10 mouse cellular contexts compared by ENCODE assay signal in the genomic region with DNA sequence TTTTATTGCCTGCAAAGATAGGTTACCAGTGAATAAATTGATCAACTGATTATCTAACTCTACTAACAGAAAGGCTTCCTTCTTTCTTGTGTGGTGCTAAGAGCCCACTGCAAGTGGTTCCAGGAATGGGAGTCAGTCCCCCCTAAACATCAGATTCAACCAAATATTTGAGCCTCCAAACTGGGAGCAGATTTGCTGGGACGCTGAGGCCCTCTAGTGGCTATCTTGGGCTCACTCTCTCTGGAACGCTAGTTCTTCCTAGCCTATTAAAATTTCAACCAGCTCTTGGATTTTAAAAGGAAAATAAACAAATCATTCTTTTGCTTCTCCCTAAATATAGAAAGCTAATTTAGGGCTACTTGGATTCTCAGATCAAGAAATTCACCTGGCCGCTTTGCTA.
DNase-seq lines count a peak whose midpoint lies in the region; ATAC-seq lines count a peak whose summit lies in the region.
"Had no signal": no experiment of that assay in that cellular context is flagged by ENCODE, and none has a peak within 500 bp of the region (broad histone marks: within the 10 kb centered on the region; RNA-seq: fewer than 3 reads in every experiment).

No protein-coding gene starts in this region.

- no peaks in the 10 kb centered on the region for H3K27me3 ChIP-seq in heart, embryonic 11.5 days (ENCODE audit: control insufficient read depth, insufficient read depth, low read length)
- H3K27me3 ChIP-seq in forebrain, embryonic 11.5 days (ENCODE audit: control insufficient read depth, insufficient read depth, low read length) = no peaks in the 10 kb centered on the region
- H3K27me3 ChIP-seq: heart, embryonic 15.5 days had no signal

- H3K9ac ChIP-seq in heart, embryonic 11.5 days (ENCODE audit: low read depth, low read length) = no peak overlapping the region
- no peak overlapping the region for H3K9ac ChIP-seq in forebrain, embryonic 11.5 days (ENCODE audit: low read length)
- H3K9ac ChIP-seq: heart, embryonic 15.5 days had no signal

- peak; percentile 11 to 52 for DNase-seq in heart, adult 18-20 months
- DNase-seq in 416B (ENCODE audit: low read depth) = peak; percentile 24
- DNase-seq in c-Kit-positive CD71-positive TER-119-positive erythroid progenitor cells, embryonic 14.5 days (ENCODE audit: low spot score) = peak; percentile 0
- peak; percentile 61 for DNase-seq in forebrain, embryonic 11.5 days (ENCODE audit: low spot score)
- peak; percentile 38 for DNase-seq in layer of hippocampus, adult 9-10 months (ENCODE audit: low spot score)
- peak; percentile 44 for DNase-seq in mesoderm, embryonic 11.5 days (ENCODE audit: low read depth, low spot score)
- DNase-seq in spleen, postnatal 4 days (ENCODE audit: low spot score in 2 of 2) = no peak

- no peak overlapping the region for H3K4me3 ChIP-seq in heart, embryonic 11.5 days (ENCODE audit: low read depth, low read length)
- no peak overlapping the region for H3K4me3 ChIP-seq in forebrain, embryonic 11.5 days (ENCODE audit: low read depth, low read length)
- H3K4me3 ChIP-seq: heart, embryonic 15.5 days; myocyte had no signal

- no peaks in the 10 kb centered on the region for H3K9me3 ChIP-seq in heart, embryonic 11.5 days (replicated peaks; ENCODE audit: control insufficient read depth, low read length)
- no peaks in the 10 kb centered on the region for H3K9me3 ChIP-seq in forebrain, embryonic 11.5 days (ENCODE audit: control insufficient read depth, low read length)
- H3K9me3 ChIP-seq: heart, embryonic 15.5 days had no signal

- H3K4me2 ChIP-seq in heart, embryonic 11.5 days = no peak overlapping the region
- H3K4me2 ChIP-seq in forebrain, embryonic 11.5 days (ENCODE audit: low read depth, low read length, severe bottlenecking) = no peak overlapping the region
- H3K4me2 ChIP-seq: heart, embryonic 15.5 days had no signal

- no peaks in the 10 kb centered on the region for H3K36me3 ChIP-seq in heart, embryonic 11.5 days (ENCODE audit: control insufficient read depth, insufficient read depth, low read length)
- H3K36me3 ChIP-seq in forebrain, embryonic 11.5 days (ENCODE audit: control insufficient read depth, insufficient read depth, low read length) = no peaks in the 10 kb centered on the region
- H3K36me3 ChIP-seq: heart, embryonic 15.5 days had no signal

- 19% methylated on average over 3 of the region's 3 CpGs for WGBS in heart, embryonic 11.5 days (ENCODE audit: insufficient replicate concordance)
- WGBS in forebrain, embryonic 11.5 days = 22% methylated on average over 3 of the region's 3 CpGs

- H3K27ac ChIP-seq in heart, embryonic 11.5 days (ENCODE audit: low read depth, low read length) = no peak overlapping the region
- H3K27ac ChIP-seq in forebrain, embryonic 11.5 days (ENCODE audit: low read depth, low read length) = no peak overlapping the region
- H3K27ac ChIP-seq: heart, embryonic 15.5 days had no signal

- H3K4me1 ChIP-seq in heart, embryonic 11.5 days (ENCODE audit: control insufficient read depth, insufficient read depth, low read length) = no peaks in the 10 kb centered on the region
- H3K4me1 ChIP-seq in forebrain, embryonic 11.5 days (replicated peaks; ENCODE audit: control insufficient read depth, insufficient read depth, low read length) = no peaks in the 10 kb centered on the region
- H3K4me1 ChIP-seq: heart, embryonic 15.5 days had no signal

- no peak for ATAC-seq in heart, embryonic 11.5 days (replicated peaks; ENCODE audit: insufficient number of reproducible peaks, low FRiP score, low TSS enrichment)
- peak; percentile 71 for ATAC-seq in forebrain, embryonic 11.5 days (replicated peaks; ENCODE audit: low FRiP score)

Comparison
In these comparisons a context has a peak if more than half of its experiments do, and no peak if none do; other contexts are left out.
1. DNase-seq: peak in heart, adult 18-20 months (2 of 2), 416B (single experiment), c-Kit-positive CD71-positive TER-119-positive erythroid progenitor cells, embryonic 14.5 days (single experiment), forebrain, embryonic 11.5 days (single experiment), layer of hippocampus, adult 9-10 months (single experiment) and mesoderm, embryonic 11.5 days (single experiment); none in spleen, postnatal 4 days (0 of 2).